Mouse (Mus musculus) small intestine, adult 2 months (tissue): Measurements from ENCODE around the gene Gm20662. TPM values are rescaled to one million over a fixed set of nuclear protein-coding genes. Genes with fewer than 3 reads are reported as not detected.

Source experiments
- H3K27ac ChIP-seq: fragments of 200-500 bp; 2 replicates; pipeline ENCODE4 v1.5.1; 2012; ENCODE audit warnings: low read depth, low read length, control low read depth, inconsistent platforms; ENCODE audit not compliant: insufficient read depth
- H3K27me3 ChIP-seq: fragments of 200-500 bp; 2 replicates; pipeline ENCODE4 v1.6.1; 2012; ENCODE audit warnings: mild to moderate bottlenecking, moderate library complexity, low read length, inconsistent platforms; ENCODE audit not compliant: control insufficient read depth, insufficient read depth
- H3K36me3 ChIP-seq: fragments of 200-500 bp; 2 replicates; pipeline ENCODE4 v1.6.1; 2012; ENCODE audit warnings: mild to moderate bottlenecking, low read length, control low read depth, inconsistent platforms; ENCODE audit not compliant: control insufficient read depth, insufficient read depth
- H3K4me1 ChIP-seq: fragments of 200-500 bp; 2 replicates; pipeline ENCODE4 v1.6.1; 2012; ENCODE audit warnings: low read length, inconsistent platforms, mixed read lengths; ENCODE audit not compliant: control insufficient read depth, insufficient read depth, insufficient read length
- H3K4me3 ChIP-seq: fragments of 200-500 bp; 2 replicates; pipeline ENCODE4 v1.5.1; 2012; ENCODE audit warnings: low read depth, mild to moderate bottlenecking, control low read depth, inconsistent platforms, low read length, moderate library complexity
- CTCF ChIP-seq: fragments of 200-500 bp; IDR thresholded peaks from 2 replicates; pipeline ENCODE4 v1.5.1; 2012; ENCODE audit warnings: low read depth, mild to moderate bottlenecking, control low read depth, inconsistent platforms, low read length, moderate library complexity, mixed read lengths; ENCODE audit not compliant: insufficient replicate concordance, insufficient read length; ENCODE audit errors: extremely low read depth
- POLR2A ChIP-seq: fragments of 200-500 bp; IDR thresholded peaks from 2 replicates; pipeline ENCODE4 v1.6.1; 2012; ENCODE audit warnings: low read depth, mild to moderate bottlenecking, control low read depth, inconsistent platforms, low read length, moderate library complexity
- WGBS: fragments of 180-500 bp; shearing (Covaris S2); methylation state at CpG from one replicate; pipeline ENCODE4 v1.1.7; 2018; 5-methylcytosine and 5-hydroxymethylcytosine counted together
- polyA plus RNA-seq: library from polyadenylated mRNA; depleted of rRNA; stranded (reverse); fragments of >200 nt; gene quantifications from 2 replicates; pipeline ENCODE4 v1.2.3, GENCODE M21; 2012

Gene Gm20662
- polyA plus RNA-seq, 1 experiment = 0.46 TPM

DNA sequence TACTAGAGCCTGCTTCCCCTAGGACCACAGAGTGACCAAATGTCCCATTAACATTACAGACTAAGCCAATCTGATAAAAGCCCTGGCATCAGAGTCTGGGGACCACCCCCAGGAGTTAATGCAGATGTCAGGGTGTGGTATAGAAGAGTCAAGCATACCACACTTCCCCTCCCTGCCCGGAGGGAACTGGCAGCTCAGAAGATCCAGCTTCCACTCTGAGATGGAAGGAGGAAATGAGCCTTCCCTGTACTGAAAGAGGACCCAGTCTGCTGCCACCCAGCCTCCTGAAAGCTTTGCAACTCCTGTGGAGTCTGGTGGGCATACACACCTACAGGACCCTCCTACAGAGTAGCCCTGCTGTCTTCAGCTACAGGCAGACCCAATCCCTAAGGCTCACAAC, 58.9 kb downstream of the Gm20662 start:
- H3K27ac ChIP-seq = no peak overlapping the region
- no peak overlapping the region for H3K4me3 ChIP-seq
- peaks cover 68% of the 10 kb centered on the region for H3K36me3 ChIP-seq
- H3K27me3 ChIP-seq = no peaks in the 10 kb centered on the region
- H3K4me1 ChIP-seq = peaks cover 20% of the 10 kb centered on the region
- TF ChIP-seq POLR2A (no peak), CTCF (no peak)
- 39% methylated on average over 1 of the region's 1 CpGs for WGBS

DNA sequence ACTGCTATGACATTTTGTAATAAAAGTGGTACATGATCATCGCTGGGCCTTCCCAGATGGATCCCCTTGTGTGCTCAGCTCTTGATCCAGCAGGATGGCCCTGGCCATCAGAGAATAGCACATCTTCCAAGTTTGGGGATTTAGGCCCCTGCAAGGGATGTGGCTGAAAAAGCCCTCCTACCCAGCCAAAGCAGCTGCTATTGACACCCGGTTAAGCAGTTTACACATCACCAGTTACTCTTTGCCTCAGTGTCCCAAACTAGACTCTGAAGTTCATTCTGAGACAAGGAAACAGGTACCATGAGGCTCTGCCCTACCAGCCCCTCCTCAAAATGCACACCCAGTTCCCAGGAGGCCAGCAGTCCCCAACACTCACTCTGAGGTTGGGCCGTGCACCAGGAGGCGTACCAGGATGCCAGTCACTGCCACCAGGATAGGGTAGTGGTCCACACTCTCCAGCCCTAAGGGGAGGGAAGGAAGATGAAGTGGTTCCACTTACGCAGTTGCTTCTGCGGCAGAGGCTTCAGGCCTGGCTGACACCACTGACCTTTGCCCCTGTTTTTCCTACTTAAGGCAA, 59.6 kb downstream of the Gm20662 start:
- Histone ChIP-seq H3K27me3 (no peaks in the 10 kb centered on the region), H3K27ac (no peak overlapping the region), H3K4me3 (no peak overlapping the region), H3K36me3 (peaks cover 65% of the 10 kb centered on the region), H3K4me1 (peaks cover 16% of the 10 kb centered on the region)
- no peak for TF ChIP-seq CTCF
- TF ChIP-seq POLR2A = no peak
- WGBS = 90% methylated on average over 6 of the region's 6 CpGs

DNA sequence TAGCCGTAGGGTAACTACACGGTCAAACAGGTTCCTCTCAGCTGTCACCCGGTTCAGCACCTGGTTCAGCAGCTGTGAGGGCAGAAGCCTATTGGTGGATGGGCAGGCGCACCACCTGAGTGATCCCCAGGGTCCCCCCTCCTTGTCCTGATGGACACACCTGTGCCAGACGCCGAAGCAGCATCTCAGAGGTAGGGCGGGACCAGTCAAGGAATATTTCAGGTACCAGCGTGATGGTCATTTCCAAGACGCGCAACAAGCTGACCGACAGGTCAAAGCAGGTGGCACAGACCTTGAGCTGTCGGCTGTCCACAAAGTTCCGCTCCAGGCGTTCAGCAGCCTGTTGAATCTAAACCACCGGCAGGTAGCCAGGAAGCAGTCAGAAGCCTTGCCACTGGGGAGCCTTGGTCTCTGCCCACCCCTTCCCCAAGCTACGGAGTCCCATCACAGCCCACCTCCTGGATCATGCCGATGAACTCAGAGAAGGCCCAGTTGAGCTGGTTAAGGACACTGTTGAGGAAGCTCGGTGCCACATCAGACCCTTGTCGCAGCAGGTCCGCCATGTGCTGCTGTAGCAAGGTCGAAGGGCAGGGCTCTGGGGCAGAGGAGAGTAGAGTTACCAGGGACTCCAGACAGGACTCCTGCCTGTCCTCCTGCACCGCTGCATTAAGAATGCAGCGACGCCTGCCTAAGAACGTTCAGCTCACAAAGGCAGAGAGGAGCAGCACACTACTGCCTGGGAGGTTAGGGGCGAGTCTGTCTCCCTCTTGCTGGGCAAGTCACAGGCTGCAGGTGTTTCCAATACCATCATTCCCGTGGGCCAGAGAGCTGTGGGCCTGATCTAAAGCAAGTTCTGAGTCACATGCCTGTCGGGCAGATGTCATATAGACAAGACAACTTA, 60.5 kb downstream of the Gm20662 start:
- no peaks in the 10 kb centered on the region for H3K27me3 ChIP-seq
- TF ChIP-seq CTCF (no peak), POLR2A (no peak)
- 87% methylated on average over 28 of the region's 28 CpGs for WGBS
- peaks cover 16% of the 10 kb centered on the region for H3K4me1 ChIP-seq
- H3K27ac ChIP-seq = no peak overlapping the region
- peaks cover 57% of the 10 kb centered on the region for H3K36me3 ChIP-seq
- no peak overlapping the region for H3K4me3 ChIP-seq

DNA sequence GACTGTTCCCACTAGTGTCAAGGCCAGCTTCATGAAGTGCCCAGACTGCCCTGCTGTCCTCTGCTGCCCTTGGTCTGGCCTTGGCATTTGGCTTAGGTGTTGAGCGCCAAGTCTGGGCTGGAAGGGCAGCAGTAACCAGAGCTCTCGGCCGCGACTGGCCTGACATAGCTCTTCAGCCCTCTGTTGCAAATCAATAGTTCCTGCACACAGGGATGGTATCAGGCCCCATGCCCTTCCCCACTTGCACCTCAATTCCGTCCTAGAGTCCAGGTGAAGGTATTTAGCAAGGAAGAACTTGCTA, 61.1 kb downstream of the Gm20662 start:
- Histone ChIP-seq H3K4me1 (peaks cover 16% of the 10 kb centered on the region), H3K27me3 (no peaks in the 10 kb centered on the region), H3K36me3 (peaks cover 56% of the 10 kb centered on the region), H3K4me3 (no peak overlapping the region), H3K27ac (no peak overlapping the region)
- 89% methylated on average over 5 of the region's 5 CpGs for WGBS
- TF ChIP-seq POLR2A (no peak), CTCF (no peak)

DNA sequence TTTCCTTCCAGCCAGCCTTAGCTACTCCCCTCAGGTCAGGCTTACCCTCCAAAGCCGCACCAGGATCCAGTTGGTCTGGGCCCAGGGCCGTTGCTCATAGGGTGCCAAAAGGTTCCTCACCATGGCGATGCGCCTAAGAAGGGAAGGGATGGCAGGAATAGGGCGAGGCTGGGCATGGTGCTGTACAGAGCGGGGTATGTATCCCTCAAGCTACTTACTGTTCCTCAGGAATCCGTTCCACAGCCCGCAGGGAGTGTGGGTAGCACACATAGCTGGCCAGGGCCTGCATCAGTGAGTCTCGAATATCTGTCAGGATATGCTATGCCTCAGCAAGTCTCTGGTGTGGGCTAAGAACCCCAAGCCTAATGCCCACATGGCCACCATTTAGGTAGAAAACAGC, 62.1 kb downstream of the Gm20662 start:
- no peak for TF ChIP-seq POLR2A
- TF ChIP-seq CTCF = no peak
- Histone ChIP-seq H3K36me3 (peaks cover 60% of the 10 kb centered on the region), H3K27ac (no peak overlapping the region), H3K27me3 (no peaks in the 10 kb centered on the region), H3K4me3 (no peak overlapping the region), H3K4me1 (peaks cover 13% of the 10 kb centered on the region)
- 97% methylated on average over 9 of the region's 9 CpGs for WGBS

DNA sequence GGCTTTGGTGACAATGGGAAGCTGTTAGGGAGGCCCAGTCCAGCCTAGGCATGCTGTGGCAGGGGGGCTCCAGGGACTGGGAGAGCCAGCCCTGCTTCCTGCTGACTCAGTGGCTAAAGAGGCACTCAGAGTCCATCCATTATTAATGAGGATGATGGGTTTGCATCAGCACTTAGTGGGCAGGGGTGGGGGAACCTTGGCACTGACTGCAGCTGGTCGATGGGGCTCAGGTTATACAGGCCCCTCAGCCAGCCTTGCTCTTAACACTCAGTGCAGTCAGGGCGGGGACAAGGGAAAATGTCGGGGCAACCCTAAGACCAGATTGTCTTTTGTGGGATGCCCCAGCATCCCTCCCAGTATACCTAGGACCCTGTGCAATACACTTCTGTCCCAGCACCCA, 66.0 kb downstream of the Gm20662 start:
- Histone ChIP-seq H3K27ac (no peak overlapping the region), H3K36me3 (peaks cover 49% of the 10 kb centered on the region), H3K4me1 (no peaks in the 10 kb centered on the region), H3K27me3 (no peaks in the 10 kb centered on the region), H3K4me3 (no peak overlapping the region)
- TF ChIP-seq CTCF (no peak), POLR2A (no peak)
- WGBS = 88% methylated on average over 3 of the region's 3 CpGs

DNA sequence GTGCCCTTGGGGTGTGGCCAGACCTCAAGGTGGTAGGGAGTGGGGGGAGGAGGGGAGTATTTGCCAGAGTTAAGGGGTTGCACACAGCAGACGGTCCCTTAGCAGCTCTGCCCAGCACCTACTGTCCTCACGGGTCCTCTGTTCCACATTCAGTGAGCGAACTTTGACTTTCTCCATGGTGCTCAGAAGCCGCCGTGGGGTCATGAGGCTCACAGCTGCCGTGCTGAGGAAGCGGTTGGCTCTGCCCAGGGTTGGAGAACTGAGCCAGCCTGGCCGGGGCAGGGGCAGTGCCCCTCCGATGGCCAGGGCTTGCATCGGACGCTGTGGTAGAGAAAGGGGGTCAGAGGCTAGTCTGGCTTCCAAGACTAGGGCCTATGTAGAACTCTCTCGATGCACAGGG, 67.2 kb downstream of the Gm20662 start:
- 87% methylated on average over 12 of the region's 12 CpGs for WGBS
- Histone ChIP-seq H3K27me3 (no peaks in the 10 kb centered on the region), H3K27ac (no peak overlapping the region), H3K4me3 (no peak overlapping the region), H3K4me1 (no peaks in the 10 kb centered on the region), H3K36me3 (peaks cover 42% of the 10 kb centered on the region)
- TF ChIP-seq CTCF = no peak
- no peak for TF ChIP-seq POLR2A
